Mouse (Mus musculus) right cerebral cortex, postnatal 4 days (tissue): ENCODE data around the gene Itgal.
A peak's percentile ranks its signal among the peaks of the same experiment; 100 is the strongest.
"Not testable (repeated sequence)": the region's sequence is repeated elsewhere in the genome, so short reads cannot be mapped to it uniquely, and the experiment has no call there.

Experiments used
- DNase-seq: peaks from one replicate; pipeline ENCODE4 v3.0.0-alpha.2; 2022

Gene Itgal

GRCm38 (mm10) chr7:127296098-127296497 is at the start of gene Itgal:
Gene Itgal (plus strand): TSS chr7:127296260.
- no peak for DNase-seq

- not testable (repeated sequence) for DNase-seq
Observed at GRCm38 (mm10) chr7:127250511-127250910, 45.5 kb upstream of the Itgal start.

- no peak for DNase-seq
Observed at GRCm38 (mm10) chr7:127252414-127252813, 43.6 kb upstream of the Itgal start.

GRCm38 (mm10) chr7:127253341-127253740 is 42.7 kb upstream of the Itgal start:
- DNase-seq, result no peak

- DNase-seq, result peak; percentile 98
Observed at GRCm38 (mm10) chr7:127253821-127254769, 42.0 kb upstream of the Itgal start.

GRCm38 (mm10) chr7:127255008-127255407 is 41.1 kb upstream of the Itgal start:
- DNase-seq, result no peak

- DNase-seq, result no peak
Observed at GRCm38 (mm10) chr7:127255965-127256364, 40.1 kb upstream of the Itgal start.

GRCm38 (mm10) chr7:127256518-127256917 is 39.5 kb upstream of the Itgal start:
- DNase-seq, result no peak

GRCm38 (mm10) chr7:127259186-127259905 is 36.7 kb upstream of the Itgal start:
- no peak for DNase-seq

GRCm38 (mm10) chr7:127260309-127261111 is 35.5 kb upstream of the Itgal start, which contains the start of gene Dctpp1:
Gene Dctpp1 (minus strand): TSS chr7:127260709.
- DNase-seq, result peak; percentile 91

- DNase-seq, result no peak
Observed at GRCm38 (mm10) chr7:127262218-127262961, 33.7 kb upstream of the Itgal start.

GRCm38 (mm10) chr7:127263526-127263925 is 32.5 kb upstream of the Itgal start:
- DNase-seq, result no peak

- no peak for DNase-seq
Observed at GRCm38 (mm10) chr7:127270256-127270655, 25.8 kb upstream of the Itgal start.

- no peak for DNase-seq
Observed at GRCm38 (mm10) chr7:127270666-127271065, 25.4 kb upstream of the Itgal start.

- no peak for DNase-seq
Observed at GRCm38 (mm10) chr7:127271093-127271492, 25.0 kb upstream of the Itgal start.

GRCm38 (mm10) chr7:127272566-127272965 is 23.5 kb upstream of the Itgal start:
- DNase-seq, result no peak

GRCm38 (mm10) chr7:127273118-127273923 is 22.7 kb upstream of the Itgal start:
- peak; percentile 48 for DNase-seq

- peak; percentile 91 for DNase-seq
Observed at GRCm38 (mm10) chr7:127273925-127274789, 21.9 kb upstream of the Itgal start, which contains the start of gene Sephs2. Gene Sephs2 (minus strand): TSS chr7:127274055.

GRCm38 (mm10) chr7:127276519-127276961 is 19.5 kb upstream of the Itgal start:
- DNase-seq, result no peak

- DNase-seq, result peak; percentile 28
Observed at GRCm38 (mm10) chr7:127278311-127278710, 17.7 kb upstream of the Itgal start.
